Mouse (Mus musculus): Measurements from ENCODE around the gene Rpl36.

GRCm38 (mm10) chr17:56583611-56584256 lies 29.5 kb upstream of the Rpl36 start:
- TF ChIP-seq CTCF (IDR thresholded peaks at IDR 0.05), result no peak
- no peak for TF ChIP-seq EP300 (IDR thresholded peaks at IDR 0.05)

All from lung, postnatal 0 days (tissue).